Mouse (Mus musculus) bone marrow macrophage, adult 2 months (primary cell): ENCODE measurements around the gene Slc30a2.

Experiments used
- CTCF ChIP-seq: IDR thresholded peaks from 2 replicates; pipeline ENCODE4 v1.5.1; 2012; ENCODE audit warnings: low read depth, mild to moderate bottlenecking, low read length, moderate library complexity
- POLR2A ChIP-seq: IDR thresholded peaks from 2 replicates; pipeline ENCODE4 v1.6.1; 2012; ENCODE audit warnings: mild to moderate bottlenecking, low read depth, low read length, borderline replicate concordance

GRCm38 (mm10) chr4:134372294-134372747 lies 29.3 kb downstream of the Slc30a2 start:
- TF ChIP-seq POLR2A (no peak), CTCF (no peak)
